Mouse (Mus musculus) testis, adult 10 weeks (tissue): ENCODE data around the gene Adamts4. TPM values are rescaled to one million over a fixed set of nuclear protein-coding genes. Genes with fewer than 3 reads are reported as not detected.

Experiments used
- polyA plus RNA-seq: library from polyadenylated mRNA; stranded (reverse); fragments of 350-450 nt; fragmentation: Illumina TruSeq; extraction: RNeasy Lipid Tissue Mini Kit (QIAGEN cat#74804); gene quantifications from one replicate; pipeline ENCODE4 v1.2.3, GENCODE M21; 2014; ENCODE audit warnings: low read depth, low replicate concordance

Gene Adamts4
- polyA plus RNA-seq, result 0.15 TPM

DNA sequence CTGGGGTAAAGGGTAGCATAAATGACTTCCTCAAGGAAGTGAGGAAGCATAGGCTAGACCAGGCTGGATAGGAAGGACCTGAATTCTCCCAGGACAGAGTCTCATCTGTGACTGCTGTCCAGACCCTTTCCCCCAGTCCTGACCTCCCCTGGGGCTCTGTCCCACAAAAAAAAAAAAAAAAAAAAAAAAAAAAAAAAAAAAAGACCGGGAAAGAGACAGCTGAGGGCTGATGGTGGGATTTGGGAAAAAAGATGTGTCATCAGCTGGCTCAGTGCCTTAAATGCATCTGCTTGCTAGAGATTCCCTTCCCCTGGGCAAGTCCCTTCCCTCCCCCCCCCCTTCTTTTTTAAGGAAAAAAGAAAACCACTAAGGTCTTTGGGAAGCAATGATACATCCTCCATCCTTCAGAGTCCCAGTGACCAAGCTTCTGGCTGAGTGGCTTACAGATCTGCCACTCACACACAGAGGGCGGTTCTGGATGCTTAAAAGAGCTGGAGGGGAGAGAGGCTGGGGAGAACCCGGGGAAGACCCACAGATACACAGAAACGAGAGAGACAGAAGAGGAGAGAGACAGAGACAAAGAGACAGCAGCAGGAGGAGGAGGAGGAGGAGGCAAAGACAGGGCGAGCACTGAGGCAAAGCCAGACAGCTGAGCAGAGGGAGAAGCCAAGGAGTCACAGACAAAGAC, at the start of gene Adamts4:
Adamts4 (plus strand) TSS at position 509 of the 688 bp plus-strand sequence.

DNA sequence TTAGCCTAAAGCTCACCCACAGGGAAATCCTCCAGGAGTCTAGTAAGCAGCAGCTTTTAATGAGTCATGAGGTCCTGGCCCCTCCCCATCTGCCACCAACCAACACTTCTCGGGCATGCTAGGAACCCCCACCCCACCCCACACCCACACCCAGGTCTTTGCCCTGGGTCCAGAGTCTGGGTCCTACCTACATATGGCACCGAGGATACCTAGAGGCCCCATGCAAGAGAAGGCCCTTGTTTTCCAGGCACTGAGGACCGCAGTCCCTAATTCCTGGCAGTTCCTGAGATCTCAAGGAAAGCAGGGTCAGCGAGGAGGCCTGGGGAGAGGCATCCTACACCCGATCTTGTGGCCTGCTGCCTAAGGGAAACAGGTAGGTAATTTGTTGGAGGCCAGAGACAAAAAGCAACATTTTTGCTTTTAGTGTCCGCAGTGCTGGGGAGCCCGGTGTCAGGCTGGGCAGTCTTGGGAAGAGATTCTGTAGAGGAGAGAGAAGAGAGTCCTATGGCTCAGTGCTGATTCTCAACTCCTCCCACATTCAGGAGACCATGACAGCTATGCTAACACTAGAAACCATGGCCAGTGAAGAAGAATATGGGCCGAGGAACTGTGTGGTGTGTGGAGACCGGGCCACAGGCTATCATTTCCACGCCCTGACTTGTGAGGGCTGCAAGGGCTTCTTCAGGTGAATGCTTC, 36.3 kb upstream of the Adamts4 start, which contains the start of gene Nr1i3:
Nr1i3 (plus strand) TSS at position 170 of the 696 bp plus-strand sequence.

DNA sequence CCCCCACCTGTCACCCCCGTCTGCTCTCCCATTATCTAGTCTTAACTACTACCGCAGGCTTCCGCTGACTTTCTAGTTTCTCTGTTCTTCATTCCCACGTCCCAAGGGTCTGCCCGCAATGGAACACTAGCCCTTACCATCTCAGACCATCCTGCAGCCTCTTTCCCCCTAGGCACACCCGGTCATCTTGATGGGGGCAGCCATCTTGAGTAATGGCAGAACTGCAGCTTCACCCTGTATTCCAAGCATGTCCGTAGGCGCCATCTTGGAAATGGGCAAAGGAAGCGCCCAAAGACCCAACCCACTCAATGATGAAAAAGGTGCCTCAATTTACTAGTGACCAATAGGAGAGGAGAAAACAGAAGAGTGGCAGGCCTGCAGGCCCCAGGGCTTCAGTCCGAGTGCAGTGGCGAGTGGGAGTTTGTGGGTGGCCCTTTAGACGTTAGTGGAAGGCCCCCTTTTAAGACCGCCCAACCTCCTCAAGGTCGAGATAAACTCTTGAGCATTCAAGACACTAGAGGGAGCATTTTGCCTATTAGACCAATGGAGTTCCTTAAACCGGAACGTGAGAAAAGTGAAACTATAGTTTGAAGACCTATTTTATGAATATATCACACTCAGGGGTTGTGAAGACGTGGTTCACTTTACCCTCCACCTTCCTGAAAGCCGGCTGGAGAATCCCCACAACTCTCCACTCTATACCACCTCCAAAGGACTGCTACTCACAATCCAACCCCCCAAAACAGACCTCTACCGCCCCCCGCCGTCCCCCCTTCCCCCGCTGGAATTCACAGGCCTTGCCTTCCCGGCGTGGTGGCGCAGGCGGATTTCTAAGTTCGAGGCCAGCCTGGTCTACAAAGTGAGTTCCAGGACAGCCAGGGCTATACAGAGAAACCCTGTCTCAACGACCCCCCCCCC, 27.7 kb upstream of the Adamts4 start, which contains the start of gene Tomm40l:
Tomm40l (minus strand) TSS at position 277 of the 918 bp plus-strand sequence.

DNA sequence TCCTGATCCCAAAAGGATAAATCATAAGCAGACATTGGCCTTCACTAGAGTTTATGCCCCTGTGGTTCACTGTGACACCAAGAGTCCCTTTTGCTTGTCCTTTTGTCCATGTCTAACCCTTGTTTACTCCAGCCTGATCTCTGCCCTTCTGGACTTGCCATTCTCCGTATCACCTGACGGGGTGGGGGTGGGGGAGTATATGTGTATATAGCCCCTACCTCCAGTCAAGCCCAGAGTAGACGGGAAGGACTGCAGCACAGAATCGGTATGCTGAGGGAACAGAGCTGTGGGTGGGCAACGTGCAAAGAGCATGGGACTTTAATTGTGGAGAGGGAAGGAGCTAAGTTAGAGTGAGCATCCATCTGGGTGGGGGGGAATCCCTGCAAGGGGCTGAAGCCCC, 25.4 kb upstream of the Adamts4 start, which contains the start of gene Apoa2:
Apoa2 (plus strand) TSS at position 198 of the 400 bp plus-strand sequence.

DNA sequence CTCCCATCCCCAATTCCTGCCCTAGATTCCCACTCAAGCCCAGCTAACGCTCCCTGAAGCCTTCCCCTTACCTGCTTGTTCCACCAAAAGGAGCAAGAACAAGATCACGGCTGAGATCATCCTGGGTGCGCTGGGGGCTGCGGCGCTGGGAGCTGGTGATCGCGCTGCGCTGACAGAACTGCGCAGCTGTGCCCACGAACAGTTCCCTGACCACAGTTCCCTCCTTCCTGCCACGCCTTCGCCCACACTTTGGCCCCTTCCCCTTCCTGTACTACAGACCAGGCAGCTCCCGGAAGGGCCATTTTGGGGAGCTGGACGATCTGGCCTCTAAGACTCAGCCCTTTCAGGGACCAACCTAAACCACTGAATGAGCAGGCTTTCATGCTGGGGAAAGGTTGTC, 16.1 kb upstream of the Adamts4 start, which contains the start of gene Fcer1g:
Fcer1g (minus strand) TSS at position 240 of the 400 bp plus-strand sequence.

DNA sequence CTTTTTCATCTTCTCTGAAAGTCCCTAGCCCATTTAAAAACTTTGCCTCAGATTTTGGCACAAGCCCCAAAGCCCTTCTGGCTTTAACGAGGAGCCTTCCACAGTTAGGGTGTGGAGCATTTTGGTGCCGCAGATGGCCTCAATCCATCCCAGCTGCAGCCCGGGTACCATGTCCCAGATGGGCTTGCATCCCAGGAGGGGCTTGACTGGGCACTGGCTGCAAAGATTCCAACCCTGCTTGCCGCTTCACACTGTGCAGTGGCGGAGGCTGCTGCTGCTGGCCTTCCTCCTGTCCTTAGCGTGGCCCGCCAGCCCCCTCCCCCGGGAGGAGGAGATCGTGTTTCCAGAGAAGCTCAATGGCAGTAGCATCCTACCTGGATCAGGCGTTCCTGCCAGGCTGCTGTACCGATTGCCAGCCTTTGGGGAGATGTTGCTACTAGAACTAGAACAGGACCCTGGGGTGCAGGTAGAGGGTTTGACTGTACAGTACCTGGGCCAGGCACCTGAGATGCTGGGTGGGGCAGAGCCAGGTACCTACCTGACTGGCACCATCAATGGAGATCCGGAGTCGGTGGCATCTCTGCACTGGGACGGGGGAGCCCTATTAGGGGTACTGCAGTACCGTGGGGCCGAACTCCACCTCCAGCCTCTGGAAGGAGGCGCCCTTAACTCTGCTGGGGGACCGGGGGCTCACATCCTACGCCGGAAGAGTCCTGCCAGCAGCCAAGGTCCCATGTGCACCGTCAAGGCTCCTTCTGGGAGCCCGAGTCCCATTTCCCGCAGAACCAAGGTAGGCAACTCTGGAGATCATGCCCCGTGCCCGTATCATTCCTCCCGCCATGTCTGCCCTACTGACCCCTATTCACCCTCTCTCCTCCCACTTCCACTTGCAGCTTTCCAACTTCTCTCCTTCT, 716 bp downstream of the Adamts4 start, which contains the start of gene Ndufs2:
Ndufs2 (minus strand) TSS at position 709 of the 914 bp plus-strand sequence.

DNA sequence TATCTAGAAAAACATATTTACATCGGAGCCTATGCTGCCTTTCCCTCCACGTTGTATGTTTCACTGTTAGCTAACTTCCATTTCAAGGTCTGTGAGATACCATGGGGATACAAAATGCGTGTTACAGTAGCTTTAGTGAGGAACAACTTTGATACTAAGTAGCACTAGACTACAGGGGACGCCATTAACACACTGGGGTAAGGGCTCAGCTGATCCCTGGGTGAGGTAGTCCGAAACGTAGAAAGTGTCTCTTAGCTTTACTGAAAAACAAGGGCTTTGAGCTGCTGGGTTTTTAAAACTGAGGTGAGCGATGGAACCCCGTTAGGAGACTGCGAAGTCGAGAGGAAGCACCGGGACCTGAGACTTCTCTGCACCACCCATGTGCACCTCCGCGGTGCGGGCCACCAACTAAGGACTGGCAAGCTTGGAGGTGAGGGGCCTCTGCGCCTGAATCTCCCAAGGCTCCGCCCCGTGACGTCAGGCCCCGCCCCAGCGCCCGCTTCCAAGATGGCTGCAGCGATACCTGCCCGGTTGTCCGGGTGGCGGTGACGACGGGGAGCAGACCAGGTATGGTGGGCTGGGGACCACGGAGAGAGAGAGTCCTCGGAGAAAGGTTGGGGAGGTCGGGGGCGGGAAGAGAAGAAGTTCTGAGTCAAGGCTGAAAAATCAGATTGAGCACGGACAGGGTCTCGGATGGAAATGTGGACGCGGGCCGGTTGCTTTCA, 19.8 kb downstream of the Adamts4 start, which contains the start of gene B4galt3:
B4galt3 (plus strand) TSS at position 481 of the 725 bp plus-strand sequence.

DNA sequence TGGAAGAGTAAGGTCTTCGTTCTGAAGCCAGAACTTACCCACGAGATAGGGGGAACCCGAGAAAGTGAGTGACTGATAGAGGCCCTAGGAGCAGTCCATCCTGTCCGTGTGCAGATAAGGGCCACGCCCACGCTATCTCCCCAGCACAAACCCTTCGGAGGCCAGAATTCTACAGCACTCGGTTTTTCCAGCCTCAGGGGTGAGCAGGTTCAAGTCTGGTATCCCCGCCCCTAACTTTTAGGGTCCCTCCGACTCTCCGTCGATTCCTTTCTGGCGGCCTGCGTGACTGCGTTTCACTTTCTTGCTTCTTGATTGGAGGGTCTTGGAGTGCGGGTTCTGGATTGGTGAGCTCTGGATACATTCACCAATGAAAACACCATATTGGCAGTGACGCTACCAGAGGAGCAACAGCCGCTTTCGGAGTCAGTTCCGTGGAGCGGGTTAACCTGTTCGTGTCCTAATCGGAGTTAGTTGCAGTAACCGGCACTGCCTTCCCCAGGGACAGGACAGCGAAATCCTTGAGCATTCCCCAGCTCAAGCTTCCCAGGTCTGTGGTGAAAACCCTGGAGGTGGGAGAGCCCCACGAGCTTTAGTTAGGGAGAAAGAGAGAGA, 30.8 kb downstream of the Adamts4 start, which contains the start of gene Ppox:
Ppox (minus strand) TSS at position 271 of the 612 bp plus-strand sequence.

DNA sequence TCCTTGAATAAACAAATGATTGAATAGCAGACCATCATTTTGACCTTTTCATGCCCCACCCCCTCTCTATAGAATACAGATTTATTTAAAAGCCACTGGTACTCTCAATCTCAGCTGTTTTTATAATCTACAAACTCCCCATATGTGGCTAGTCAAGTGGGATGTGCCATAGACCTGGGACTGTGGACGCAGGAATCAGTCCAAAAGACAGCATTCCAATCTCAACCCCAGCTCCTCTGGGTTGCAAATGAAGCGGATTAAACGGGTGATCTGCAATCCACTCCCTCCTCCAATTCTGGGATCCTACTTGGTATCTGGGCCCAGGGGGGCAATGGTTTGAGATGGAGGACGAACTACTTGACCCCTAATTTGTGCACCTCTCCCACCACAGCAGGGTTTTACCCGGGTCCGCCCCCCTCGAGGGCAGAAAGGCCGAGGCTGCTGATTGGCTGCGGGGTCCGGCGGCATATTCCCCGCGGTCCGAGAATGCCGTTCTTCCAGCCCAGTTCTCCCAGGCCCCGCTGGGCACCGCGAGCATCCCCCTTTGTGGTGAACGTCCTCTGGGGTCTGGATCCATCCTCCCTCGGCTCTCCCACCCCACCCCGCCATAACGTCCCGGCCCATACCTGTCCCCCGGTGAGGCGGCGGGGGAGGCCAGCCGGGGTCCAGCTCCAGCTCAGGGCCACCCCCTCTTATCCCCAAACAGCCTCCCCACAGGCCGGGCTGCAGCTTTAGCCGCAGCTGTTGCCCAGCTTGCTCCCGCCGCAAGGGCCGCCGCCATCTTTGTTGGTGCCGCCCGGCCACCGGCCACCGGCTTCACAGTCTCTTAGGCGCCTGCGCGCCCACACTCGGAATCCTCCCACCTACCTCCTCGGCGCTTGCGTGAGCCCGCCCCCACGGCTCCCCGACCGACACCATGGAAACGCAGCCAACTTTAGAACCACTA, 37.2 kb downstream of the Adamts4 start, which contains the start of gene Usp21:
Usp21 (minus strand) TSS at position 856 of the 946 bp plus-strand sequence.

DNA sequence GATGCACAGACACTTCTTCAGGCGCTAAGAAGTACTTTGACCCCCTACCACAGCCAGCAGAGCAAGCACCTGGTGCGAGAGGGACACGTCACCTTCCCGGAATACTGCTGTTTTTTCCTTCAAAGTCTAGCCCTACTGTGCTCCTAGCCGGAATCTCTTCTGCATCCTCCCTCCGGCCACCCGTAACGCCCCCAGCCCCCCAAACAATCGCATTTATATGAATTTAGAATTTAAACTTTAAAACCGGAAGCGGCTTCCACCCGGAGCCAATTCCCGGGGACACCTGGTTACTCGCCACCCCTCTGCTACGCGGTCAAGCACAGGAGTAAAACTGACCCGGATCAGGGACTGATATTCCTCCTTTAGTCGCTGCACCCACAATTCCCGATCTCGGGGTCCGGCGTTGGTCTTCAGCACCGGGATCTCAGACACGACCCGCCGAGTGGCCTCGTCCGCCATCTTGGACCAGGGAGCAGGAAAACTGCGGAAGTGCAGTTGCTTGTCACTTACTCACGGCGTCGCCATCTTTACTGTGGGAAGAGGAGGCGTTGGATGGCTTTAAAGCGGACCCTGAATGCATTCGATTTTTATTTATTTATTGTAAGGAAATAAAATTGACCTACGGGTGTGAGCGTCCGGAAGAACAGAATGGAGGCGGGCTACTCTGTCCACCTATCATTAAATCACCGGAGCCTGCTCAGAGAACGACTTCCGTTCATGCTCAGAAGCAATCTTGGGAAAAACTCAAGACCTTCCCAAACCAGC, 44.3 kb downstream of the Adamts4 start, which contains the start of gene Ufc1:
Ufc1 (minus strand) TSS at position 727 of the 765 bp plus-strand sequence.

Other genes starting within 250 kb of the Adamts4 start
- not detected for gene Fcgr4, start 231.5 kb upstream of the Adamts4 start, polyA plus RNA-seq
- 24.2 TPM for gene Fcgr3, start 185.5 kb upstream of the Adamts4 start, polyA plus RNA-seq
- 111 TPM for gene Cfap126, start 136.5 kb upstream of the Adamts4 start, polyA plus RNA-seq
- gene Sdhc, start 99.8 kb upstream of the Adamts4 start, polyA plus RNA-seq, result 19.0 TPM
- gene Mpz, start 99.7 kb upstream of the Adamts4 start, polyA plus RNA-seq, result 0.17 TPM
- gene Pcp4l1, start 54.2 kb upstream of the Adamts4 start, polyA plus RNA-seq, result 3.0 TPM
- not detected for gene Nr1i3, start 36.5 kb upstream of the Adamts4 start, polyA plus RNA-seq
- 1.5 TPM for gene Tomm40l, start 27.9 kb upstream of the Adamts4 start, polyA plus RNA-seq
- gene Apoa2, start 25.4 kb upstream of the Adamts4 start, polyA plus RNA-seq, result 1.5 TPM
- 7.2 TPM for gene Fcer1g, start 16.1 kb upstream of the Adamts4 start, polyA plus RNA-seq
- gene Ndufs2, start 967 bp downstream of the Adamts4 start, polyA plus RNA-seq, result 30.8 TPM
- 3.2 TPM for gene B4galt3, start 19.9 kb downstream of the Adamts4 start, polyA plus RNA-seq
- 0.87 TPM for gene Ppox, start 30.8 kb downstream of the Adamts4 start, polyA plus RNA-seq
- gene Usp21, start 37.6 kb downstream of the Adamts4 start, polyA plus RNA-seq, result 16.5 TPM
- 38.4 TPM for gene Ufc1, start 44.6 kb downstream of the Adamts4 start, polyA plus RNA-seq
- gene Dedd, start 78.7 kb downstream of the Adamts4 start, polyA plus RNA-seq, result 31.5 TPM
- gene Nit1, start 95.2 kb downstream of the Adamts4 start, polyA plus RNA-seq, result 30.3 TPM
- gene Pfdn2, start 95.2 kb downstream of the Adamts4 start, polyA plus RNA-seq, result 9.8 TPM
- gene Klhdc9, start 110.4 kb downstream of the Adamts4 start, polyA plus RNA-seq, result 0.91 TPM
- gene Nectin4, start 119.7 kb downstream of the Adamts4 start, polyA plus RNA-seq, result 0.74 TPM
- 10.2 TPM for gene Arhgap30, start 138.5 kb downstream of the Adamts4 start, polyA plus RNA-seq
- gene Usf1, start 160.9 kb downstream of the Adamts4 start, polyA plus RNA-seq, result 1.4 TPM
- gene Tstd1, start 168.5 kb downstream of the Adamts4 start, polyA plus RNA-seq, result not detected
- gene F11r, start 187.1 kb downstream of the Adamts4 start, polyA plus RNA-seq, result 12.5 TPM